Mouse (Mus musculus) left cerebral cortex, adult 6 months (tissue): ENCODE measurements around the gene OR5BS1P. TPM values are rescaled to one million over a fixed set of nuclear protein-coding genes. Genes with fewer than 3 reads are reported as not detected.

Experiments used
- long read RNA-seq, 2 experiments: library from polyadenylated mRNA; unstranded; transcript quantifications; one replicate each; pipeline ENCODE4 v2.0.0; 2019 to 2020
- polyA plus RNA-seq: library from polyadenylated mRNA; unstranded; fragments of <200 nt; fragmentation: Nextera tagmentation; gene quantifications from 2 replicates; pipeline ENCODE4 v1.2.3, GENCODE M21; 2021

The OR5BS1P gene
- polyA plus RNA-seq, result not detected in 2 replicates
- long read RNA-seq, experiment 1, result 0 reads
- long read RNA-seq, experiment 2, result 0 reads

GRCm38 (mm10) chr15:98469596-98469995 is at the start of gene OR5BS1P:
TSS of gene OR5BS1P (plus strand) at chr15:98469896.

GRCm38 (mm10) chr15:98430925-98431324 is 38.8 kb upstream of the OR5BS1P start, which contains the start of gene Olfr282:
TSS of gene Olfr282 (plus strand) at chr15:98431225.

GRCm38 (mm10) chr15:98452288-98452687 is 17.4 kb upstream of the OR5BS1P start, which contains the start of gene Olfr281:
TSS of gene Olfr281 (plus strand) at chr15:98452588.

GRCm38 (mm10) chr15:98482701-98483100 is 13.0 kb downstream of the OR5BS1P start, which contains the start of gene Lalba:
TSS of gene Lalba (minus strand) at chr15:98482721.

GRCm38 (mm10) chr15:98492102-98492501 is 22.4 kb downstream of the OR5BS1P start, which contains the start of gene Olfr279:
TSS of gene Olfr279 (plus strand) at chr15:98492402.

Other genes starting within 250 kb of the OR5BS1P start
- 0.09 and 0.17 TPM in 2 replicates for gene Gm44579, start 248.9 kb upstream of the OR5BS1P start, polyA plus RNA-seq
- gene Olfr287, start 248.8 kb upstream of the OR5BS1P start, polyA plus RNA-seq, result 4.3 and 7.3 TPM in 2 replicates
- gene Olfr286, start 235.4 kb upstream of the OR5BS1P start, polyA plus RNA-seq, result not detected in 2 replicates
- not detected in 2 replicates for gene H1fnt, start 212.6 kb upstream of the OR5BS1P start, polyA plus RNA-seq
- 2.7 and 3.1 TPM in 2 replicates for gene Zfp641, start 173.7 kb upstream of the OR5BS1P start, polyA plus RNA-seq
- not detected in 2 replicates for gene Olfr285, start 152.5 kb upstream of the OR5BS1P start, polyA plus RNA-seq
- gene Olfr284, start 128.9 kb upstream of the OR5BS1P start, polyA plus RNA-seq, result not detected in 2 replicates
- gene Olfr283, start 89.0 kb upstream of the OR5BS1P start, polyA plus RNA-seq, result not detected in 2 replicates
- not detected in 2 replicates for gene Olfr282, start 38.7 kb upstream of the OR5BS1P start, polyA plus RNA-seq
- not detected in 2 replicates for gene Olfr281, start 17.3 kb upstream of the OR5BS1P start, polyA plus RNA-seq
- gene Lalba, start 12.8 kb downstream of the OR5BS1P start, polyA plus RNA-seq, result not detected in 2 replicates
- 0.01 TPM in 1 of 2 replicates, not detected in the other for gene Olfr279, start 22.5 kb downstream of the OR5BS1P start, polyA plus RNA-seq
- 39.2 and 43.9 TPM in 2 replicates for gene Kansl2, start 64.4 kb downstream of the OR5BS1P start, polyA plus RNA-seq
- gene Ccnt1, start 101.0 kb downstream of the OR5BS1P start, polyA plus RNA-seq, result 21.6 and 24.3 TPM in 2 replicates
- not detected in 2 replicates for gene 4930415O20Rik, start 101.1 kb downstream of the OR5BS1P start, polyA plus RNA-seq
- 2.3 and 3.5 TPM in 2 replicates for gene Adcy6, start 140.2 kb downstream of the OR5BS1P start, polyA plus RNA-seq
- 69.9 and 113 TPM in 2 replicates for gene Cacnb3, start 160.9 kb downstream of the OR5BS1P start, polyA plus RNA-seq
- 21.4 and 22.1 TPM in 2 replicates for gene Ddx23, start 193.0 kb downstream of the OR5BS1P start, polyA plus RNA-seq
- 18.2 and 20.5 TPM in 2 replicates for gene Rnd1, start 207.6 kb downstream of the OR5BS1P start, polyA plus RNA-seq
- gene Ccdc65, start 238.3 kb downstream of the OR5BS1P start, polyA plus RNA-seq, result 8.6 and 9.4 TPM in 2 replicates